Mouse (Mus musculus): Measurements from ENCODE around the gene Xndc1. TPM values are rescaled to one million over a fixed set of nuclear protein-coding genes. Genes with fewer than 3 reads are reported as not detected.
"Not testable (repeated sequence)": the region's sequence is repeated elsewhere in the genome, so short reads cannot be mapped to it uniquely, and the experiment has no call there.

Gene Xndc1
- polyA plus RNA-seq, 1 experiment from 2014 or later = 23.8 TPM

- Histone ChIP-seq H3K4me2 (ENCODE audit: low read depth, low read length) (no peak overlapping the region), H3K9ac (replicated peaks; ENCODE audit: low read length) (no peak overlapping the region), H3K27me3 (ENCODE audit: control insufficient read depth, insufficient read depth, low read length) (no peaks in the 10 kb centered on the region), H3K27ac (replicated peaks; ENCODE audit: low read depth, low read length) (no peak overlapping the region), H3K4me1 (ENCODE audit: control insufficient read depth, insufficient read depth, low read length) (no peaks in the 10 kb centered on the region), H3K9me3 (replicated peaks; ENCODE audit: control insufficient read depth, low read length) (no peaks in the 10 kb centered on the region), H3K4me3 (ENCODE audit: low read depth, low read length) (no peak overlapping the region), H3K36me3 (replicated peaks; ENCODE audit: control insufficient read depth, insufficient read depth, low read depth, low read length) (peaks cover 8% of the 10 kb centered on the region)
- ATAC-seq (replicated peaks; ENCODE audit: insufficient number of reproducible peaks, low FRiP score, low TSS enrichment, low read depth) (no peak), DNase-seq (ENCODE audit: low spot score) (no peak)
- 86% methylated on average over 2 of the region's 2 CpGs for WGBS
These were observed 39.9 kb upstream of the Xndc1 start for GRCm38 (mm10) chr7:102025187-102026119.

- ATAC-seq (replicated peaks; ENCODE audit: insufficient number of reproducible peaks, low FRiP score, low TSS enrichment, low read depth) = no peak
- peaks cover 15% of the 10 kb centered on the region for H3K36me3 ChIP-seq (replicated peaks; ENCODE audit: control insufficient read depth, insufficient read depth, low read depth, low read length)
- no peak overlapping the region for H3K9ac ChIP-seq (replicated peaks; ENCODE audit: low read length)
- no peaks in the 10 kb centered on the region for H3K9me3 ChIP-seq (replicated peaks; ENCODE audit: control insufficient read depth, low read length)
- H3K27ac ChIP-seq (replicated peaks; ENCODE audit: low read depth, low read length) = no peak overlapping the region
- no peak overlapping the region for H3K4me3 ChIP-seq (ENCODE audit: low read depth, low read length)
- no peak for DNase-seq (ENCODE audit: low spot score)
- no peaks in the 10 kb centered on the region for H3K4me1 ChIP-seq (ENCODE audit: control insufficient read depth, insufficient read depth, low read length)
- 93% methylated on average over 1 of the region's 1 CpGs for WGBS
- no peak overlapping the region for H3K4me2 ChIP-seq (ENCODE audit: low read depth, low read length)
- no peaks in the 10 kb centered on the region for H3K27me3 ChIP-seq (ENCODE audit: control insufficient read depth, insufficient read depth, low read length)
These were observed 30.4 kb upstream of the Xndc1 start for GRCm38 (mm10) chr7:102034904-102035303.

- Histone ChIP-seq H3K9me3 (replicated peaks; ENCODE audit: control insufficient read depth, low read length) (no peaks in the 10 kb centered on the region), H3K9ac (replicated peaks; ENCODE audit: low read length) (no peak overlapping the region), H3K4me2 (ENCODE audit: low read depth, low read length) (no peak overlapping the region), H3K4me3 (ENCODE audit: low read depth, low read length) (no peak overlapping the region), H3K4me1 (ENCODE audit: control insufficient read depth, insufficient read depth, low read length) (no peaks in the 10 kb centered on the region), H3K27me3 (ENCODE audit: control insufficient read depth, insufficient read depth, low read length) (no peaks in the 10 kb centered on the region), H3K36me3 (replicated peaks; ENCODE audit: control insufficient read depth, insufficient read depth, low read depth, low read length) (peaks cover 15% of the 10 kb centered on the region), H3K27ac (replicated peaks; ENCODE audit: low read depth, low read length) (no peak overlapping the region)
- ATAC-seq (replicated peaks; ENCODE audit: insufficient number of reproducible peaks, low FRiP score, low TSS enrichment, low read depth) = no peak
- 93% methylated on average over 2 of the region's 2 CpGs for WGBS
- no peak for DNase-seq (ENCODE audit: low spot score)
These were observed 29.8 kb upstream of the Xndc1 start for GRCm38 (mm10) chr7:102035534-102035933.

GRCm38 (mm10) chr7:102037318-102037717, 28.0 kb upstream of the Xndc1 start:
- Histone ChIP-seq H3K4me2 (ENCODE audit: low read depth, low read length) (no peak overlapping the region), H3K36me3 (replicated peaks; ENCODE audit: control insufficient read depth, insufficient read depth, low read depth, low read length) (peaks cover 16% of the 10 kb centered on the region), H3K4me3 (ENCODE audit: low read depth, low read length) (no peak overlapping the region), H3K27me3 (ENCODE audit: control insufficient read depth, insufficient read depth, low read length) (no peaks in the 10 kb centered on the region), H3K27ac (replicated peaks; ENCODE audit: low read depth, low read length) (no peak overlapping the region), H3K4me1 (ENCODE audit: control insufficient read depth, insufficient read depth, low read length) (no peaks in the 10 kb centered on the region), H3K9me3 (replicated peaks; ENCODE audit: control insufficient read depth, low read length) (no peaks in the 10 kb centered on the region), H3K9ac (replicated peaks; ENCODE audit: low read length) (no peak overlapping the region)
- ATAC-seq (replicated peaks; ENCODE audit: insufficient number of reproducible peaks, low FRiP score, low TSS enrichment, low read depth) (no peak), DNase-seq (ENCODE audit: low spot score) (no peak)
- 93% methylated on average over 3 of the region's 3 CpGs for WGBS

GRCm38 (mm10) chr7:102042314-102042713, 23.0 kb upstream of the Xndc1 start:
- 89% methylated on average over 2 of the region's 2 CpGs for WGBS
- DNase-seq (ENCODE audit: low spot score) (no peak), ATAC-seq (replicated peaks; ENCODE audit: insufficient number of reproducible peaks, low FRiP score, low TSS enrichment, low read depth) (no peak)
- Histone ChIP-seq H3K9ac (replicated peaks; ENCODE audit: low read length) (no peak overlapping the region), H3K27me3 (ENCODE audit: control insufficient read depth, insufficient read depth, low read length) (no peaks in the 10 kb centered on the region), H3K36me3 (replicated peaks; ENCODE audit: control insufficient read depth, insufficient read depth, low read depth, low read length) (peaks cover 9% of the 10 kb centered on the region), H3K9me3 (replicated peaks; ENCODE audit: control insufficient read depth, low read length) (no peaks in the 10 kb centered on the region), H3K27ac (replicated peaks; ENCODE audit: low read depth, low read length) (no peak overlapping the region), H3K4me2 (ENCODE audit: low read depth, low read length) (no peak overlapping the region), H3K4me1 (ENCODE audit: control insufficient read depth, insufficient read depth, low read length) (no peaks in the 10 kb centered on the region), H3K4me3 (ENCODE audit: low read depth, low read length) (no peak overlapping the region)

GRCm38 (mm10) chr7:102048524-102048923, 16.8 kb upstream of the Xndc1 start:
- not testable (repeated sequence) for H3K4me3 ChIP-seq (ENCODE audit: low read depth, low read length); H3K27ac ChIP-seq (replicated peaks; ENCODE audit: low read depth, low read length); H3K27me3 ChIP-seq (ENCODE audit: control insufficient read depth, insufficient read depth, low read length); H3K4me1 ChIP-seq (ENCODE audit: control insufficient read depth, insufficient read depth, low read length); H3K9ac ChIP-seq (replicated peaks; ENCODE audit: low read length); H3K4me2 ChIP-seq (ENCODE audit: low read depth, low read length); DNase-seq (ENCODE audit: low spot score); H3K36me3 ChIP-seq (replicated peaks; ENCODE audit: control insufficient read depth, insufficient read depth, low read depth, low read length); ATAC-seq (replicated peaks; ENCODE audit: insufficient number of reproducible peaks, low FRiP score, low TSS enrichment, low read depth); H3K9me3 ChIP-seq (replicated peaks; ENCODE audit: control insufficient read depth, low read length)

GRCm38 (mm10) chr7:102061353-102061752, 4.0 kb upstream of the Xndc1 start:
- Histone ChIP-seq H3K27ac (replicated peaks; ENCODE audit: low read depth, low read length) (no peak overlapping the region), H3K4me2 (ENCODE audit: low read depth, low read length) (no peak overlapping the region), H3K9me3 (replicated peaks; ENCODE audit: control insufficient read depth, low read length) (no peaks in the 10 kb centered on the region), H3K4me1 (ENCODE audit: control insufficient read depth, insufficient read depth, low read length) (peaks cover 4% of the 10 kb centered on the region; the same call in 1 of the 2 replicates), H3K4me3 (ENCODE audit: low read depth, low read length) (no peak overlapping the region), H3K27me3 (ENCODE audit: control insufficient read depth, insufficient read depth, low read length) (no peaks in the 10 kb centered on the region), H3K36me3 (replicated peaks; ENCODE audit: control insufficient read depth, insufficient read depth, low read depth, low read length) (peaks cover 3% of the 10 kb centered on the region), H3K9ac (replicated peaks; ENCODE audit: low read length) (no peak overlapping the region)
- no peak for ATAC-seq (replicated peaks; ENCODE audit: insufficient number of reproducible peaks, low FRiP score, low TSS enrichment, low read depth)
- DNase-seq (ENCODE audit: low spot score) = no peak
- 85% methylated on average over 3 of the region's 3 CpGs for WGBS

- H3K36me3 ChIP-seq (replicated peaks; ENCODE audit: control insufficient read depth, insufficient read depth, low read depth, low read length) = peaks cover 3% of the 10 kb centered on the region
- 83% methylated on average over 1 of the region's 1 CpGs for WGBS
These were observed 3.1 kb upstream of the Xndc1 start for GRCm38 (mm10) chr7:102062203-102062602.

More at GRCm38 (mm10) chr7:102062203-102062602, 3.1 kb upstream of the Xndc1 start:
- H3K4me2 ChIP-seq (ENCODE audit: low read depth, low read length) = no peak overlapping the region
- H3K4me3 ChIP-seq (ENCODE audit: low read depth, low read length) = no peak overlapping the region
- H3K4me1 ChIP-seq (ENCODE audit: control insufficient read depth, insufficient read depth, low read length) = peaks cover 4% of the 10 kb centered on the region; the same call in 1 of the 2 replicates
- no peak for ATAC-seq (replicated peaks; ENCODE audit: insufficient number of reproducible peaks, low FRiP score, low TSS enrichment, low read depth)
- H3K27ac ChIP-seq (replicated peaks; ENCODE audit: low read depth, low read length) = no peak overlapping the region
- DNase-seq (ENCODE audit: low spot score) = no peak
- H3K27me3 ChIP-seq (ENCODE audit: control insufficient read depth, insufficient read depth, low read length) = no peaks in the 10 kb centered on the region
- H3K9me3 ChIP-seq (replicated peaks; ENCODE audit: control insufficient read depth, low read length) = no peaks in the 10 kb centered on the region
- H3K9ac ChIP-seq (replicated peaks; ENCODE audit: low read length) = no peak overlapping the region

All from embryonic facial prominence, embryonic 11.5 days (tissue).